Mouse (Mus musculus): Measurements from ENCODE around the gene Etl4. TPM values are rescaled to one million over a fixed set of nuclear protein-coding genes. Genes with fewer than 3 reads are reported as not detected.

The Etl4 gene
- total and polyA plus RNA-seq, 3 experiments, result not detected

DNA sequence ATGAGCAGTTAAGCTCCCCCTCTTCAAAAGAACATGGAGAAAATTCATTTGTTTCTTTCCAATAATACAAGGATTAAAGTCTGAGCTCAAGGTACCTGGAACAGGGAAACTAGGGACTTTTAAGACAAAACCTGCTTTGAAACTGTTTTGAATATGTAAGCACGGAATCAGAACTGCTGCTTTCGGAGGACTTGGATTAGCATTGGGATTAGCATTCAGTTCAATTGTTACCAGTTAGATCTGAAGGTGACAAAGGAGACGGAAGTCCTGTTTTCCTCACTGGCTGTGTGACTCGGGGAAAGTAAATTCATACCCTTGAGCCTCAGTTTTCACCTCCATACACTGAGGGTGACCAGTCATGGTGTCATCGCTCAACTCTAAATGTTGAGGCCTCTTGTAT is 639.5 kb downstream of the Etl4 start:
- H3K9ac ChIP-seq (ENCODE audit: control insufficient read depth, low read depth, low read length, poor library complexity, severe bottlenecking), result no peak overlapping the region
- H3K27ac ChIP-seq (ENCODE audit: control insufficient read depth, low read depth, low read length), result no peak overlapping the region
- DNase-seq (ENCODE audit: low read depth, low spot score), result no peak
- no peaks in the 10 kb centered on the region for H3K4me1 ChIP-seq (ENCODE audit: control insufficient read depth in 1 of 2, insufficient read depth in 2 of 2, low read length in 2 of 2)
- H3K79me2 ChIP-seq (ENCODE audit: control insufficient read depth, insufficient read depth, low read length, poor library complexity), result no peaks in the 10 kb centered on the region
- no peaks in the 10 kb centered on the region for H3K36me3 ChIP-seq (ENCODE audit: control insufficient read depth in 1 of 2, insufficient read depth in 2 of 2, low read length in 2 of 2)
- no peaks in the 10 kb centered on the region for H3K27me3 ChIP-seq (ENCODE audit: control insufficient read depth in 1 of 2, insufficient read depth in 2 of 2, low read length in 2 of 2)
- no peak overlapping the region for H3K4me3 ChIP-seq (ENCODE audit: control insufficient read depth in 1 of 2, insufficient read depth in 1 of 2, low read depth in 2 of 2, low read length in 2 of 2)
- no peaks in the 10 kb centered on the region for H3K9me3 ChIP-seq (replicated peaks; ENCODE audit: insufficient read depth, low read length)
- no peak for TF ChIP-seq ZNF384 (IDR thresholded peaks at IDR 0.05; ENCODE audit: low read depth, low read length)
- TF ChIP-seq CHD1 (IDR thresholded peaks at IDR 0.05; ENCODE audit: low read depth, low read length), result no peak
- TF ChIP-seq BHLHE40 (IDR thresholded peaks at IDR 0.05; ENCODE audit: borderline replicate concordance, low read depth, low read length), result no peak
- no peak for TF ChIP-seq UBTF (IDR thresholded peaks at IDR 0.05; ENCODE audit: borderline replicate concordance, insufficient read depth, low read depth, low read length)
- no peak for TF ChIP-seq TBP (IDR thresholded peaks at IDR 0.05; ENCODE audit: low read depth, low read length)
- no peak for TF ChIP-seq MAFK (IDR thresholded peaks at IDR 0.05; ENCODE audit: borderline replicate concordance, low read depth, low read length)
- TF ChIP-seq SMC3 (IDR thresholded peaks at IDR 0.05; ENCODE audit: low read depth, low read length), result no peak
- no peak for TF ChIP-seq SIN3A (IDR thresholded peaks at IDR 0.05; ENCODE audit: low read length)
- no peak for TF ChIP-seq RAD21 (IDR thresholded peaks at IDR 0.05; ENCODE audit: low read depth, low read length)
- no peak for TF ChIP-seq CTCF (IDR thresholded peaks at IDR 0.05 in 2 of 3, conservative IDR thresholded peaks at IDR 0.05 in 1 of 3; ENCODE audit: control insufficient read depth in 1 of 3, insufficient read depth in 1 of 3, low read depth in 2 of 3, low read length in 3 of 3, poor library complexity in 1 of 3, severe bottlenecking in 1 of 3)
- TF ChIP-seq RCOR1 (IDR thresholded peaks at IDR 0.05; ENCODE audit: low read depth, low read length), result no peak
- no peak for TF ChIP-seq CHD2 (IDR thresholded peaks at IDR 0.05; ENCODE audit: low read length)
- no peak for TF ChIP-seq KAT2A (conservative IDR thresholded peaks at IDR 0.05; ENCODE audit: low read depth, low read length)

DNA sequence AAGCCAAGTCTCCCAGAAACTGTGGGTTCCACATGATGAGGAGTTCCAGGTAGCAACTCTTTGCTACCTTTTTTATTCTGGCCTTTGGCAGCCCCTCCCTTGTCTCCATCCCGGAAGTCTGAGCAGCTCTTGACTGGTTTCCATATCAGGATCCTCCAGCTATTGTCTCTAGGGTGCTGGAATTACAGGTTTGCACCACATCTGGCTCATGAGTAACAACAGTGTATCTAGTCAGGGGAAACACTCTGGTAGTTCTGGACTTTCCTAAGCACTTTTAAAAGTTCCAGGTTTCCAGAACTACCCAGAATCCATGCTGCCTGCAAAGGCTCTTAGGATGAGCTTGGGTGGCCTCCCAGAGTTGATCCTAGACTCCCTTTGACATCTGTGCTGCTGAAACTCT is 640.4 kb downstream of the Etl4 start:
- H3K9me3 ChIP-seq (replicated peaks; ENCODE audit: insufficient read depth, low read length), result no peaks in the 10 kb centered on the region
- no peak overlapping the region for H3K27ac ChIP-seq (ENCODE audit: control insufficient read depth, low read depth, low read length)
- no peaks in the 10 kb centered on the region for H3K27me3 ChIP-seq (ENCODE audit: control insufficient read depth in 1 of 2, insufficient read depth in 2 of 2, low read length in 2 of 2)
- no peaks in the 10 kb centered on the region for H3K36me3 ChIP-seq (ENCODE audit: control insufficient read depth in 1 of 2, insufficient read depth in 2 of 2, low read length in 2 of 2)
- H3K4me3 ChIP-seq (ENCODE audit: control insufficient read depth in 1 of 2, insufficient read depth in 1 of 2, low read depth in 2 of 2, low read length in 2 of 2), result no peak overlapping the region
- no peak for DNase-seq (ENCODE audit: low read depth, low spot score)
- H3K79me2 ChIP-seq (ENCODE audit: control insufficient read depth, insufficient read depth, low read length, poor library complexity), result no peaks in the 10 kb centered on the region
- TF ChIP-seq CHD2 (IDR thresholded peaks at IDR 0.05; ENCODE audit: low read length), result no peak
- TF ChIP-seq KAT2A (conservative IDR thresholded peaks at IDR 0.05; ENCODE audit: low read depth, low read length), result no peak
- no peak for TF ChIP-seq ZNF384 (IDR thresholded peaks at IDR 0.05; ENCODE audit: low read depth, low read length)
- TF ChIP-seq BHLHE40 (IDR thresholded peaks at IDR 0.05; ENCODE audit: borderline replicate concordance, low read depth, low read length), result no peak
- TF ChIP-seq GABPA (IDR thresholded peaks at IDR 0.05; ENCODE audit: low read depth, low read length), result no peak
- no peak for TF ChIP-seq HCFC1 (IDR thresholded peaks at IDR 0.05; ENCODE audit: low read depth, low read length)
- no peak for TF ChIP-seq ZMIZ1 (IDR thresholded peaks at IDR 0.05; ENCODE audit: low read depth, low read length)
- no peaks in the 10 kb centered on the region for H3K4me1 ChIP-seq (ENCODE audit: control insufficient read depth in 1 of 2, insufficient read depth in 2 of 2, low read length in 2 of 2)
- no peak overlapping the region for H3K9ac ChIP-seq (ENCODE audit: control insufficient read depth, low read depth, low read length, poor library complexity, severe bottlenecking)
